Mouse (Mus musculus) adrenal gland, adult 8-10 months (tissue): ENCODE measurements around the gene Filip1l. TPM values are rescaled to one million over a fixed set of nuclear protein-coding genes. Genes with fewer than 3 reads are reported as not detected.

Experiments used
- DNase-seq: peaks from one replicate; pipeline ENCODE4 v3.0.0; 2022
- total RNA-seq, 4 experiments: library from RNA; stranded (reverse); gene quantifications; 2 replicates each; pipeline ENCODE4 v1.2.4; 2022

The Filip1l gene
- total RNA-seq, 4 experiments from 2014 or later, result 15.2 to 32.3 (median 24.5) TPM

DNA sequence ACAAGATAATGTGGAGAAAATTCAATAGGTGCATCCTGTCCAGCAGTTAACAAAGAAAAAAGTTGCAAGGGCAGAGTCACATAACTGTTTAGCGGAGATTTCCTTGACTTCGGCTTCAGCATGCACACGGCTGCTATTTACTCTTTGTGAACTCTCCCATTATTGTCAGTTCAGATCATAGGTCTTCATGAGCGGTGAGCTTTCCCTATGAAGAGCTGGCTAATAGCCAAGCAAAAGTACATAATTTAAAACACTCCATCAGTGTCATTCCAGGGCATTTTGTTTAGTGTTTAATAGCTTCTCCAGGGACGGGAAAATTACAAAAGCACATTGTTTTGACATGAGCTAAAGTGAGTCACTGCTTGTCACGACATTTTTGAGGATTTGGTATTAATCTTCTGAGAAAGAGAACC lies 179.2 kb downstream of the Filip1l start:
- no peak for DNase-seq

DNA sequence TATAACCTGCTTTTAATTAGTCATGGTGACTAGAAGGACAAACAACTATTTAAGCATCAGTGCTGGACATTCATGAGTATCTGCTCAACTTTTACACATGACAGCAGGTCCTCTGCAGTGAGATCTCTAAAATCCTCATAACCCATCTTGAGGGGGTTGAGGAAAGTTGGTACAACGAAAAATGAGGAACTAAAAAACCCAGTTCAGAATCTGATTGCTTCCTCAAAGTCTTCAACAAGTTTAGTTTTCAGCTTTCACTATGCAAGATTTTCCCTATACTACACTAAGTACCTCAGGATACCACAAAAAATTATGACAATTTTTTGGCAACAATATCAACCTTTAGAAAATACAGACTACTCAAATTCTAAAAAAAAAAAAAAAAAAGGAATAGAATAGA lies 181.5 kb downstream of the Filip1l start:
- DNase-seq, result no peak

DNA sequence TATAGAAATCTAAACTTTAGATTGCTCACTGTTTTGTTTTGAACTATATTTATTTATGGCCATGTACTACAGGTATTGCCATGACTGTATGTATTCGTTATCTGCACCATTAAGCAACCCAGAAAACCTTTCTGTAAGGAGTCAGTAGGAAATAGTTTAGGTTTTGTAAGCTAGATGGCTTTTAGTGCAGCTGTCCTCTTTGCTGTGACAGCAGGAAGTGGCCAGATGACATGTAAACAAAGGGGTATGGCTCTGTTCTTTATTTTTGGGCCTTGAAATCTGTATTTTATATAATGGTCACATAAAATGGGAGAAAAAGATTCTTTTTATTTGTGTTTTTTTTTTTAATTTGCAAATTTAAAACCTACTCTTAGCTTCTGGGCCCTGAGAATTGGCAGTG lies 181.9 kb downstream of the Filip1l start:
- DNase-seq, result no peak

DNA sequence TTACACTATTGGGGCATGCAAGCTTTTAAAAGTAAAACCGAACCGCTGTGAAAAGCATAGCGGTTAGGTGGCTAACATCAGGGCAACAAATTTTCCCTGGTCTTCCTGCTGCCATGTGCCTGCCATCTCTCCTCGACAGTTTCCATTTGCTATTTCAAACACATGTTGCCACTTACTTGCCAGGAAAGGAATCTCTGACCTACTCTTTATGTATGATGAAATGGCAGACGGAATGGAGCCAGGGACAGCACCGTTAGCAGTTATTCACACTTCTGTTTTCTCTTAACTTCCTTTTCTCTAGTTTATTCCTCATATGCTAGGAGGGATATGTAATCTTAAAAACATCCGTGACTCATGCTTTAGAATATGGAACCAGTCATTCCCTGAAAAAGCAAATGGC lies 183.6 kb downstream of the Filip1l start:
- no peak for DNase-seq

DNA sequence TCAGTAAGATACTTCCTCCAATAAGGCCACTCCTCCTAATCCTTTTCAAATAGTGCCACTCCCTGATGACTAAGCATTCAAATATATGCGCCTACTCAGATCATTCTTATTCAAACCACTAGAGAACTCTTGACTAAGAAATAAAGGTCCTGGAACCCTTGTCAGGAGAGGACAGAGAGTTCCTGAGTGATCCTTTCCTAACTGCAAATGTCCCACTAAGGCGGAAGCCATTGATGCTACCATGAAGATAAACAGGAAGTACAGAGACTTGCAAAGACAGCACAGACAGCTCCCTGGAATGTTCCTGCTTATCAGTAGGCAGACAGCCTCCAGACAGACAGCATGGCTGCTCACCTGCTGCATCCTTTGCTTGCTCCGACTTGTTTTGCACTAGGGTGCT lies 190.3 kb downstream of the Filip1l start:
- DNase-seq, result no peak

DNA sequence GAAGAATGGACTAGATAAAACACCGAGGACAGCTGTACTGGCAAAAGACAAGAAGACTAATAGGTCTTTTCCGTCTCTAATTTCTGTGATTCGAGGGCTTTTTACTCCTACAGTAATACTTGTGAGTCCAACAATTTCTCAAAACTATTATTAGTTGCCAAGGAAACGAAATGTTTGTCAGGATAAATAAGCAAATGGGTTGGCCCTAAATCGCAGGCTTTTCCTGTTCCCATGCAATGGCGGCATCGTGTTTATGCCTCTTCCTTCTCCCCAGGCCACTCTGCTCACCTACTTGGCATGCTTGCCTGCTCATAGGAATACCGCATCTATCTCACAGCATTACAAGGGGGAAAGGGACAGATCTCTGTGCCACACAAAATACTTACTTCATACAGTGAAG lies 191.5 kb downstream of the Filip1l start:
- no peak for DNase-seq

DNA sequence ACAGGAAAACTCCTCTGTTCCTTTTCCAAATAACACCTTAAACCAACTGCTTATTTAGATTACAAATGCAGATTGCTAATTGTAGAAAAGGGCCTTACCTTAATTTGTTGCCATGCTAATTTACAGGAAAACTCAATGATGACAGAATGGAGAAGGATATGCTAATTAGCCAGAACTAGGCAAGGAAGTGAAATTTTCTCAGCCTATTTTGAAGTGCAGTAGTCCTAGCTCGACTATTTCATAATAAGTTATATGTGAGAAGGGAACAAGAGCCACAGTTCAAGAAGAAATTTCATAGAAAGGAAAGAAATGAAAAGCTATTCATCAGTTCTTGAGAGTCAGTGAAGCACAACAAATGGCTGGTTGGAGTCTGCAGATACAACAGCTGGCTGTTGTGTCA lies 193.5 kb downstream of the Filip1l start:
- no peak for DNase-seq

DNA sequence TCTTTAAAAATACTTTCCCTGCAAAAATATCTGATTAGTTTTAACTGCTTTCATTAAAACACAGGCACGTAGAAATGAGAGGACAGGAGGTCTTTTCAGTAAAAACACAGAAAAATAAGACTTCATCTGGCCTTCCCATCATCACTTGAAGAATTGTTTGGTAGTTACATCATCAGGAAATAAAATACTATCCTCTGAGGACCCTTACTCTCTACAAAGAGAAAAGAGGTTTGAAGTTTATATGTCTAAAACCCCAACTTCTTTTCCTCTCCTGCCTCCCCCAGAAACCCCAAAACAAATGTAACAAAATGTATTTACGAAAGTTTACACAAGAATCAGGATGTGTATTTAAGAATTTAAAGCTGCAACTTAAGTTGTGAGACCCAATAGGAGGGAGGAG lies 195.7 kb downstream of the Filip1l start:
- no peak for DNase-seq

DNA sequence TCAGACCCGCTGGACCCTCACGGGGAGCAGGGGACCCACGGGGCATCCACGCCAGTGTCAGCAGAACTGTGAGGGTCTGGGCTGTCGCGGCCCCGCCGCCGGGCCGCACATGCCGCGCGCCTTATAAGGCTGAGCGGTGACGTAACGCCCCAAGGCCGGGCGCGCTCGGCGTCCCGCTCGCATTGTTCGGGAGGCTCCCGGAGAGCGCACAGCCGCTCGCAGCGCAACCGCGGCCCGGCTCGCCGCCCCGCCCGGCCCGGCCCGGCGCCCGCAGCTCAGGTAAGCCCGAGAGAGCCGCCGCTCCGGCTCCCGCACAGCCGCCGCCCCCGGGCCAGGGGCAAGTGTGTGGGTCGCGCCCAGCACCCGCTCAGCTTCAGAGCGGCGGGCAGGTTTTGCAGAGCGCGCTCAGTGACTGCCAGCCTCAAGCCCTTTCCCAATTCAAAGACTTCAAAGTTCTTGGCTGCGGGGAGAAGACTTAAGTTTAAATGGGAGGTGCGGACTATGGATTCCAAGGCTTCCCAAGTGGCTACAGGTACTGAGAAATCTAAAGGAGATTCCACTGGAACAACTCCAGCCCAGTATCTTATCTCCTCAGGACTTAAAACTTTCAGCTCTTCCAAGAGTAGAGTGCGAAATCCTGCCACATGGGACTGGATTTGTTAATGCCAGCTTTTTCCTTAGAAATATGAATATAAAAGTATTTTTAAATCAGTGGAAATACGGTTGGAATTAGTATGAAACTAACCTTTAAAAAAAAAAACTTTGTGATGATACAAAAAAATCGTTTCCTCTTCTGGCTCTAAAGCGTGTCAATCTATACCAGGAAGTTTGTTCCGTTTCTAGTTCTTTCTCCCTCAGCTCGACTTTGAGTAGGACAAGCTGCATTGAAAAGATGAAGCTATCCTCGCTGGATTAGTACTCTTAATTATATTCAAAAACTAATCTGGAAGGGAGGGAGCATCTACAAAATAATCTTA lies 196.5 kb downstream of the Filip1l start:
- peak; percentile 60 for DNase-seq

DNA sequence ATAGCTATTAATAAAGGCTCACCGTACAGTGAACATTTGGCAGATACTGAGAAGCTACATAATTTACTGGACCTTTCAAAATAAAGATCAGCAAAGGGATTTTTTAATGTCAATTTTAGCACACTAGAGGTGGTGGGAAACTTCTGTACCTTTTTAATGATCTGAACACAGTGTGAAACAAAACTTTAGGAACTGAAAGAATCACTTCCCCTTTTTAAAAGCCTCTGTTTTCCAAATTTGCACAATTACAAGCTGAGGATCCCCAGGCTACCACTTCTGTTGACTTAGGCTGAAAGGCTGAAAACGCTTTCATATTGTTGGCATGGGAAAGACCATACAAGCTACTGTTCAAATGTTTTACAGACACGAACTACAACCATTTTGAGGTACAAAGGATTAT lies 197.2 kb downstream of the Filip1l start:
- no peak for DNase-seq

DNA sequence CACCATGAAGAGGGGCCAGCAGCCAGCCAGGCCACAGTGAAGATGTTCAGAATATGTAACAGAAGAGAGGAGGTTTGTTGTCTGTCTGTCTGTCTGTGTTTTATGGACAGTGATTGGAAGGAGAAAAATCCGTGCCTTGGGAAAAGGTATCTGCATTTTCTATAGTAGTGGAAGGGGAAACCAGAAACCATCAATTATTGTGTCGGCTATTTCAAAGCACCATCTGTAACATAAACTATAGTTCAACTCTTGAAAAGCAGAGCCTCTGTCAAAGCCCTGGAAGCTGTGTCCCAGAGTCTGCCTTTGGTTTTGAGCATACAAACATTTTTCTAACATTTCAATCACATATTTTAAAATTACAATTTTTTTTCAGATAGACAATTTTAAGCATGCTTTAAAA lies 197.9 kb downstream of the Filip1l start:
- DNase-seq, result no peak

DNA sequence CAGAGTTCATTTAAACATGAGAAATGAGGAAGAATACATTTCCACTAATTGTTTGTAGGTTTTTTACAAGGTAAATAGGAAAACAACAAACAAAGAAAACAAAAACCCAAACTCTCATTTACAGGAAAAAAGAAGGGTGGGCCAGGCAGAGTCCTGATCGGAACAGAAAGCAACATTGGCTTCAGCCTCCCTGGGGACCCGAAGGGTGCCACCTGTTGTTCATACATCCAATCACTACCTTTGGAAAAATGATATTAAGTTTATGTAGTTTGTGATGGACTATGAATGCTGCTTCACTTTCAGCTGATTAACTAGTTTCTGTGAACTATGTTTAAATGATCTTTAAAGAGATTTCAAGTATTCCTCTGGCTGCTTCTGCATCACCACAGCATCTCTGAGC lies 198.7 kb downstream of the Filip1l start:
- no peak for DNase-seq

DNA sequence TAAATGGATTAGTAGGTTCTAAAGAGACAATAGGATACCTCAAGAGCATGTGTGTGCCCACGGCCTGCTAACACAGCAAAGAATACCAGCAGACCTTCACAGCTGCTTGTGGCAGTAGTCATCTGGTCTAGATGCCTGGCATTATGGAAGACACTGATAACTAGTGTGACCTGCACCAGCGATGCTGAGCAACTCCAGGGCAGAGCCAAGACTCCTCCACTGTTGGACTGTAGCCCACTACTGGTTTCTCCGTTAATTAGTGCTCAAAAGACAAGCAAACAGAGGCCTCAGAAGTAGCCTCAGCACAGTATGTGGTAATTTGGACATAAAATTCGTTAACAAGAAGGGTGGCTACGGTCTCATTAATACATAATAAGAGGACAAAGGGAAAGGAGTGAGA lies 199.8 kb downstream of the Filip1l start:
- no peak for DNase-seq

DNA sequence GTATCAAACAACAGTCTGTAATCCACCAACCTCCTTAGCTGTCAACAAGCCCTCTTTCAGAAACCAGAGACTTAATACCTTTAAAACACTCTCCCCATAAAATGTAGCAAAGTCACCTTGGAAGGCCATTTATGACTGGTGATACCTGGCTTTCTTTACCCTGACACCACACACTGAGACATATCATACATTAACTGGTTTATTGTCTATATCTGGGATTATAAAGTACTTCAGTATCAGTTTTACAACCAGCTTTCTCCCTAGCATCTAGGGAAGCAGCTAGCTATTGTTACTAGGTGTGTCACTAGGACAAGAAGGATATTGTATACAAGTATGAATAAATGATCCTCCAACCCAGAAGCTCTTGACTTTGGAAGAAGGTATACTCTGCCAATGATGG lies 200.3 kb downstream of the Filip1l start:
- no peak for DNase-seq

DNA sequence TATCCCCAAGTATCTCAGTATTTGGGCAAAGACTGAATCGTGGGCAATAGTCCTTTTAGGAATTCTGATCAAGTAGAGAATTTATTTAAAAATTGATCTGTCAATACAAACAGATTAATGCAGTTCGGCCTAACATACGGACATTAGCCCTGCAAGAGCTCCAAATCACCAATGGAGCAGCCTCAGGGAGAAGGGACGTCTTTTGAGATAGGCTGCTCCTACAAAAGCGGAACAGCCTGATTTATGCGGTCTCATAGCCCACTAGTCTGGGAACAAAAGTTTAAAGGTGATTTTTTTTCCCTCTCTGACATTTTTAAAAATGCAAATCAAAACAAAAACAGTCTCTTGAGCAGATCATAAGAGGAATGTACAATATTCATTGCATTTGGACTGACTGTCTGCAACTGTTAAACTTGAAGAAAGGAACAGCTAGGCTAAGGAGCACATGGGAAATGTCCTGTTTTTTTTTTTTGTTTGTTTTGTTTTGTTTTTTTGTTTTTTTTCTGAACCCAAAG lies 202.1 kb downstream of the Filip1l start:
- DNase-seq, result no peak

DNA sequence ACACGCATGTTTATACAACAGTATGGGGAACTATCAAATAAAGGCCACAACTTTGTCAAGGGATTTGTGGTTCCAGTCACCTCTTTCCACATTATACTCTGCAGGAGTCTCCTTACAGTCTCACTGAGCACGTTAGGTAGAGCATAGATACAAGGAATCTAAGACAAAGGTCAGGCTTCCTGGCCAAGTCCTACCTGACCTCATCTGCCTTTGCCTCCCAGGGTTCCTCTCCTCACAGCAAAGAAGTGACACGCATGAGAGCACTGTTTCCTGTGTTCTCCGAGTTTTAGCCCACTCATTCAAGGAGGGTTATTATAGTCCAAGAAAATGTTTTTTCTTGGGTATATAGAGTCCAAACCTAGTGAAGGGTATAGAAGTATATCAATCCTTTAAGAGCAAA lies 202.8 kb downstream of the Filip1l start:
- no peak for DNase-seq

DNA sequence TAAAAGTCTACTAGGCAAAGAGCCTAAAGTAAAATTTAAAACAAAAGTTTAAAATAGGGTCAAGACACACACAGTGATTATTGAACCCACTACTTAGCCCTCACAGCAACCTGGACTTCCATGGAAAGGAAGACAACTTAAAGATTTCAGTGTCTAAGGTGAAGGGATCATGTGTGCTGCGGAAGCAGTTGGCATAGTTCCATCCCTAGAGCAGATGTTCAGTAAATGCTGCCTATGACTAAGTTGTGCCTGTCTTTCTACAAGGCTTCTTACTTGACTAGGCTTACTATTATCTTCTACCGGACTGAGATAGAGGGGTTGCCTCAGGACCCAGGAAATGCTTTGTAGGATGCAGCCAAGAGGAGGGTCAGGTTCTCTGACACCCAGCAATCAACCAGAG lies 203.4 kb downstream of the Filip1l start:
- no peak for DNase-seq

DNA sequence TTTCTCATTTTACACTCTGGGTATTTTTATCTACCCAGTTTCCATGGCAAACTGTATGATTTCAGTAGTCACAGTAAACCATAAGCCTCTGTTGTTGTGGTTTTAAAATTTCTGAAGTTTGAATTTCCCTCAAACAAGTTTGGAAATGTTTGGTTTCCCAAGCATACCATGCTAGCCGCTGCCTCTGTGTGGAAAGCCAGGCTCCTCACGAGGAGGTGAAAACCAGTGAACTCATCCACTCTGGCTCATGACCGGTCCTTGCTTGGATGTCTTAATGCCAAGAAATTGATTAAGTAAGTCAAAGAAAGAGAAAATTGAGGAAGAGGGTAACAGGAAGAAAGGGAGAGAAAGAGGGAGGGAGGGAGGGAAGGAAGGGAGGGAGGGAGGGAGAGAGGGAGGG lies 205.4 kb downstream of the Filip1l start:
- DNase-seq, result no peak

DNA sequence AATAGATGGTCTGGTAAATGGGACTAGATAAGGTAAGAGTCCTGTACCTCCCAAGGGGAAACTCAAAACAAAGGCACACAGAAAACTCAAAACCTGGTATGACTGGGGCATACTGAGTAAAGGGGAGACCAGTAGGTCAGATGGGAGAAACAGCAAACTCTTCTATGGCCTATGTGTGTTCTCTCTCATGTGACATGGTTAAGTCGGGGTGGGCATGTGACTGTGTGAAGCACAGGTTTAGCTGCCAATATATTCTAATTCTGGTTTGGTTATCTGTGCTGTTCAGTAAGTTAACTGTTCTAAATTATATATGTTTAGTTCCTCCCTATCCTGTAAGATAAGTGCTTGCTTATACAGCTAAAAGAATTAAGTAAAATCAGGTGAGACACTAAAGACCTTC lies 207.3 kb downstream of the Filip1l start:
- no peak for DNase-seq

DNA sequence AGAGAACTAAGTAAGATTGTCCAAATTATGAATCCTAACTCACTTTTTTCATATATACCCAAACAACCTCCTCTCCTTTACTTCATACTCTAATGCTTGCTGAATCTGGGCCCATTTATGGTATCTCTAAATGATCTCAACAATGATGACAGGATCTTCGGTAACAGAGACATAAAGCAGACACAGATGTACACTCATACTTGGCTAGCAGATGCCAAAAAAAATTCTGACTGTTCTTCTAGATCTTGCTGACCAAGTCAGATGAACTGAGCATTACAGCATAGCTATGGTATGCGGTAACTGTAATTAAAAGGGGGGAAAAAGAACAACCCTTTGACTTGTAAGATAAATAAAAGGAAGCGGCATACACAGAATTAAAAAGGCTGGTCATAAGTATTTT lies 210.6 kb downstream of the Filip1l start:
- no peak for DNase-seq

DNA sequence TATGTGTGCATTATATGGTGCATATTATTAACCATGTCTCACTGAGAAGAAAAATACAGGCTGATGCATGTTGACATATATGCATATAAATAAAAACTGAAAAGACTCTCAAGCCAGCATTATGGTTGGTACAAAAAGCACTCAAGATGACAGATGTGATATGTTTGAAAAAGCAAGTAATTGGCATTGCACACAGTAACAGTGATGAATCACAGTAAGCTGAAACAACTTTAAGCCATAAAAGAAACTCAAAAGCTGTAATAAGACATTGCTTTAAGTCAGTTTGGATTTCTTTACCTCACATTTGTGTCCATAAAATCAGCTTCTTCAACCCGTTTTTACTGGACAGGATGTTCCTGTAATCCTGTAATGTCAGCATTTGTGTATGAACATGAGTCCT lies 211.9 kb downstream of the Filip1l start:
- DNase-seq, result no peak

DNA sequence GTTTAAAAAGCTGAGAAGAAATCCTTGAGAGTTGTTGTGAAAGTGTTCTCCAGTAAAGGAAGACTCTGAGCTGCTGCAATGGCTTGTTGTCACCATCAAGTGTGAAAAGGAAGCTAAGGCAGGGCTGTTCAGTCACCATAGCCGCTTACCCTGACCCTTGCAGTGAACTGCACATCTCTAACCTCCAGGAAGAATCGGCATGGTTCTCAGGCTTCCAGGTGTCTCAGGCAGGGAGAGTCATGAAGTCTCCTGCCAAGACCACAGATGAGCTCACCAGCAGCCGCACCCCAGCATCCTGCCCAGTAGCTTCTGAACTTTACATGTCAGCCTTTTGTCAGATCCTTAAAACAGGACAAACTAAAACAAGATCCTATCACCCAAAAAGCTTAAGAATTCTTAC lies 213.3 kb downstream of the Filip1l start:
- no peak for DNase-seq

DNA sequence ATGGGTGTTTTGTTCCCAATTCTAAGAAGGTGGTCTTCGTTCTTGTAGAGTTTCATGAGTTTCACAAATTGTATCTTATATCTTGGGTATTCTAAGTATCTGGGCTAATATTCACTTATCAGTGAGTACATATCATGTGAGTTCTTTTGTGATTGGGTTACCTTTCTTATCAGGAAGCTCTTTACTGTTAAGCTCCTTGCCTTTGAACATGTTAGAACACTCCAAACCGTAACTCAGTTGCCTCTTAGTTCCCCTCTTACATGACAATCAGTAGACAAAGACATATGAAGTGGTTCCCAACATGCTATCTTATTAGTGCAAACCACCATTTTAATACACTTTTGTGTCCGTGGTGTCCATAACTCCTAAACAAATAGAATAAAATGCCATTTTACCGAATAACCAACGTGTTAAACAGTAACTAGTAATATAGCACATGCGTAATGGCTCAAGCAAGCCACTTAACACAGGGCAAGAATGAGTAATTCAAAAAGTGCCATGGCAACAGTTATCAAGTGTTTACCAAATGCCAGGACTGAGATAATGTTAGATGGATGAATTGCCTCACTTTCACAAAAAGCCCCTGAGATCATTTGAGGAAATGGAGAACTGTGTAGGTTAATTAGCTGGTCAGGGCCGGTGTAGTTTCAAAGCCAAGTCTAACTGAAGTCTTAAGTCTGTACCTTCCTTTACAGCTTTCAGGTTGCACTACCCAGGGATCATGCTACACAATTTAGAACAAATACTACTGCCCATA lies 215.9 kb downstream of the Filip1l start:
- DNase-seq, result no peak
